Mouse (Mus musculus) myocyte (in vitro differentiated cells): ENCODE data around the gene Msx3. TPM values are rescaled to one million over a fixed set of nuclear protein-coding genes. Genes with fewer than 3 reads are reported as not detected.

Source experiments
- H3K27me3 ChIP-seq: one replicate; pipeline ENCODE4 v1.6.1; 2011; ENCODE audit not compliant: control insufficient read depth, insufficient read depth, insufficient read length
- H3K36me3 ChIP-seq: one replicate; pipeline ENCODE4 v1.6.1; 2011; ENCODE audit not compliant: control insufficient read depth, insufficient read depth
- H3K4me2 ChIP-seq: one replicate; pipeline ENCODE4 v1.6.1; 2011; ENCODE audit warnings: low read depth, control low read depth
- H3K4me3 ChIP-seq: one replicate; pipeline ENCODE4 v1.5.1; 2011; ENCODE audit warnings: mild to moderate bottlenecking, control low read depth, moderate library complexity
- H3K79me2 ChIP-seq: one replicate; pipeline ENCODE4 v1.6.1; 2011; ENCODE audit not compliant: control insufficient read depth, insufficient read depth
- H3ac ChIP-seq: one replicate; pipeline ENCODE4 v1.6.1; 2011; ENCODE audit not compliant: control insufficient read depth, insufficient read length
- CEBPB ChIP-seq: IDR thresholded peaks from 2 replicates; pipeline ENCODE4 v1.6.1; 2011; ENCODE audit warnings: mild to moderate bottlenecking, moderate library complexity; ENCODE audit not compliant: poor library complexity, insufficient read depth, severe bottlenecking
- E2F4 ChIP-seq: IDR thresholded peaks from one replicate; pipeline ENCODE4 v1.6.1; 2011; ENCODE audit warnings: mild to moderate bottlenecking, control low read depth, moderate library complexity; ENCODE audit not compliant: insufficient read depth
- MAX ChIP-seq: IDR thresholded peaks from one replicate; pipeline ENCODE4 v1.6.1; 2011; ENCODE audit warnings: low read depth, mild to moderate bottlenecking, control low read depth
- MYOD1 ChIP-seq, 3 experiments: IDR thresholded peaks; one replicate each; pipeline ENCODE4 v1.6.1; 2011; ENCODE audit warnings: control low read depth in 2 of 3, low read depth in 2 of 3, mild to moderate bottlenecking in 2 of 3, moderate library complexity in 1 of 3; ENCODE audit not compliant: insufficient read length in 2 of 3, control insufficient read depth in 1 of 3
- MYOG ChIP-seq, 3 experiments: IDR thresholded peaks; one replicate each; pipeline ENCODE4 v1.6.1; 2011; ENCODE audit warnings: control low read depth in 2 of 3, low read depth in 2 of 3, mild to moderate bottlenecking in 2 of 3; ENCODE audit not compliant: insufficient read length in 2 of 3, control insufficient read depth in 1 of 3, insufficient read depth in 1 of 3
- POLR2A ChIP-seq: IDR thresholded peaks from one replicate; pipeline ENCODE4 v1.6.1; 2011; ENCODE audit warnings: low read depth, mild to moderate bottlenecking, control low read depth, moderate library complexity; ENCODE audit not compliant: insufficient read length
- POLR2AphosphoS2 ChIP-seq: IDR thresholded peaks from one replicate; pipeline ENCODE4 v1.6.1; 2011; ENCODE audit warnings: low read depth, control low read depth; ENCODE audit not compliant: insufficient read length
- REST ChIP-seq: IDR thresholded peaks from one replicate; pipeline ENCODE4 v1.6.1; 2011; ENCODE audit warnings: mild to moderate bottlenecking, control low read depth, moderate library complexity; ENCODE audit not compliant: insufficient read depth, insufficient read length
- SRF ChIP-seq: IDR thresholded peaks from one replicate; pipeline ENCODE4 v1.6.1; 2011; ENCODE audit warnings: low read depth; ENCODE audit not compliant: control insufficient read depth, insufficient read length
- TCF12 ChIP-seq: IDR thresholded peaks from one replicate; pipeline ENCODE4 v1.6.1; 2011; ENCODE audit warnings: mild to moderate bottlenecking, control low read depth; ENCODE audit not compliant: poor library complexity, insufficient read depth, severe bottlenecking
- TCF3 ChIP-seq: IDR thresholded peaks from one replicate; pipeline ENCODE4 v1.6.1; 2011; ENCODE audit warnings: low read depth, control low read depth; ENCODE audit not compliant: insufficient read length
- USF1 ChIP-seq: IDR thresholded peaks from one replicate; pipeline ENCODE4 v1.6.1; 2011; ENCODE audit warnings: low read depth, mild to moderate bottlenecking, control low read depth, moderate library complexity
- polyA plus RNA-seq: library from polyadenylated mRNA; unstranded; fragments of >200 nt; fragmentation: generic; extraction: Trizol; gene quantifications from one replicate; pipeline ENCODE4 v1.2.1, GENCODE M21; 2012; ENCODE audit warnings: missing spikeins

Msx3 gene
- polyA plus RNA-seq, 1 experiment: 0.05 TPM

- H3ac ChIP-seq: no peak overlapping the region
- H3K36me3 ChIP-seq: no peaks in the 10 kb centered on the region
- peaks cover 34% of the 10 kb centered on the region for H3K27me3 ChIP-seq
Measured at GRCm38 (mm10) chr7:140060936-140061831, 12.3 kb upstream of the Msx3 start.

DNA sequence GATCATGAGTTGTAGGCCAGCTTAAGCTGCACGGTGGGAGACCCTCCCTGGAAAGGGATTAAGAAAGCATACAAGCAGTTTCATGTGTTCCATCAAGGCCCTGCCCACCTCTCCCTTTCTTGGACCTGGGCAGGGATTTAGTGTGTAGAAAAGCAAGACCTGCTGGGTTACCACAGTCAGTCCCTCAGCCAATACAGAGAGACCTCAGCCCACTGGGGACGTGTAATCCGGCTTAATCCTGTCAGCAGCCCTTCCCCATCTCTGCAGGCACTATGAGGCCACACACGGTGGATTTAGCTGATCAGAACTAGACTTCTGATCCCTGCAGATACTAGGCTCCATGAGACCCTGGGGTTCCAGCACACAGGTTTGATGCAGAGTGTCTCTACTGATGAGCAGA lies 10.7 kb upstream of the Msx3 start:
- Histone ChIP-seq H3K27me3 (peaks cover 24% of the 10 kb centered on the region), H3K4me3 (no peak overlapping the region), H3K4me2 (no peak overlapping the region), H3K36me3 (no peaks in the 10 kb centered on the region), H3K79me2 (no peaks in the 10 kb centered on the region), H3ac (no peak overlapping the region)
- no peak for TF ChIP-seq USF1
- TF ChIP-seq CEBPB: no peak
- no peak for TF ChIP-seq E2F4
- no peak for TF ChIP-seq MYOD1 (IDR thresholded peaks at IDR 0.05; ENCODE audit: control insufficient read depth in 1 of 3, insufficient read length in 2 of 3, low read depth in 2 of 3)
- TF ChIP-seq MAX: no peak
- TF ChIP-seq SRF: no peak
- no peak for TF ChIP-seq TCF3
- TF ChIP-seq POLR2AphosphoS2: no peak
- TF ChIP-seq TCF12: no peak
- no peak for TF ChIP-seq REST
- no peak for TF ChIP-seq MYOG (IDR thresholded peaks at IDR 0.05; ENCODE audit: control insufficient read depth in 1 of 3, insufficient read depth in 1 of 3, insufficient read length in 2 of 3, low read depth in 2 of 3)
- TF ChIP-seq POLR2A: no peak

More at GRCm38 (mm10) chr7:140060936-140061831, 12.3 kb upstream of the Msx3 start:
- Histone ChIP-seq H3K4me3 (no peak overlapping the region), H3K79me2 (no peaks in the 10 kb centered on the region), H3K4me2 (peak overlapping the region; percentile 30)
- no peak for TF ChIP-seq CEBPB

DNA sequence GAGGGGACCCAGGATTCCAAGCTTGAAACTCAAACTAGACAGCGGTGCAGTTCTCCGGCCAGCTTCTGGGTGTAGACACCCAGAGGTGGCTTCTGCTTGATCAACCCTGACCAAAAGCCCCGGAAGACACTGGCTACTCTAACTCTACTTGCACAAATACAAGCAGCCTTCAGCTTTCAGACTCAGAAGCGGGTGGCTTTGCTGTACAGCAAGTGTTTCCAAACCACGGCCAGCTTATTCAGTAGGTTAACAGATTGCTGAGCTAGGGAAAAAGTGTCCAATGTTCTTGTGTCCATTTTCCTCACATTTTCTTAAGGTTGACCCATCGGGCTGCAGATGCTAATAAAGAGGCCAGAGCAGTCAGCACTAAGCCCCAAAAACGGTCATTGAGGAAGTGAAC lies 9.6 kb upstream of the Msx3 start:
- Histone ChIP-seq H3K79me2 (no peaks in the 10 kb centered on the region), H3K4me2 (peak overlapping the region; percentile 69), H3ac (no peak overlapping the region), H3K36me3 (no peaks in the 10 kb centered on the region), H3K27me3 (peaks cover 13% of the 10 kb centered on the region), H3K4me3 (peak overlapping the region; percentile 6)
- TF ChIP-seq POLR2AphosphoS2 (no peak), MYOD1 (IDR thresholded peaks at IDR 0.05; ENCODE audit: control insufficient read depth in 1 of 3, insufficient read length in 2 of 3, low read depth in 2 of 3) (no peak), REST (no peak), MYOG (IDR thresholded peaks at IDR 0.05; ENCODE audit: control insufficient read depth in 1 of 3, insufficient read depth in 1 of 3, insufficient read length in 2 of 3, low read depth in 2 of 3) (no peak), MAX (no peak), POLR2A (no peak), TCF3 (no peak), E2F4 (no peak), TCF12 (no peak), CEBPB (no peak), USF1 (no peak), SRF (no peak)

GRCm38 (mm10) chr7:140057413-140058407 lies 8.8 kb upstream of the Msx3 start:
- Histone ChIP-seq H3K4me2 (peak overlapping the region; percentile 69), H3K27me3 (peaks cover 11% of the 10 kb centered on the region), H3ac (no peak overlapping the region), H3K36me3 (no peaks in the 10 kb centered on the region), H3K79me2 (no peaks in the 10 kb centered on the region), H3K4me3 (peak overlapping the region; percentile 6)
- TF ChIP-seq TCF12: no peak

DNA sequence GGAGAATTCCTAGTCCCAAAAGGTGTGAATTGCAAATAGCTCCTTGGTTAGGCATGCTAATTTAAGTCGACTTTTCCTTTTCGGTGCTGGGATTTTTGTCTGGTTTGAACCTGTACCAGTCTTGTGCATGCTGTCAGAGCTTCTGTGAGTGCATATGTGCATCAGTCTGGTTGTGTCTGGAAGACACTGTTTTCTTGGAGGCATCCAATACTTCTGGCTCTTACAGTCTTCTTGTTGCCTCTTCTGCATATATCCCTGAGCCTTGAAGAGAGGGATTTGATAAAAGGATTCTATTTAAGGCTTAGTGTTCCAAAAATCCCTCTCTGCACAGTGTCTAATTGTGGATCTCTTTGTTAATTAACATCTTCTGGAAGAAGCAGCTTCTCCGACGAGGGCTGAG lies 5.2 kb upstream of the Msx3 start:
- no peaks in the 10 kb centered on the region for H3K79me2 ChIP-seq
- TF ChIP-seq POLR2AphosphoS2: no peak
- no peak for TF ChIP-seq TCF12
- TF ChIP-seq POLR2A: no peak
- TF ChIP-seq MYOG (IDR thresholded peaks at IDR 0.05; ENCODE audit: control insufficient read depth in 1 of 3, insufficient read depth in 1 of 3, insufficient read length in 2 of 3, low read depth in 2 of 3): no peak
- TF ChIP-seq CEBPB: no peak
- no peak for TF ChIP-seq REST
- no peak for TF ChIP-seq E2F4
- no peak for TF ChIP-seq SRF
- TF ChIP-seq MAX: no peak
- TF ChIP-seq TCF3: no peak
- TF ChIP-seq MYOD1 (IDR thresholded peaks at IDR 0.05; ENCODE audit: control insufficient read depth in 1 of 3, insufficient read length in 2 of 3, low read depth in 2 of 3): no peak
- H3ac ChIP-seq: no peak overlapping the region
- H3K27me3 ChIP-seq: peaks cover 2% of the 10 kb centered on the region
- H3K4me3 ChIP-seq: no peak overlapping the region
- H3K4me2 ChIP-seq: no peak overlapping the region
- H3K36me3 ChIP-seq: no peaks in the 10 kb centered on the region
